Mouse (Mus musculus): ENCODE results near the gene Pank1. TPM values are rescaled to one million over a fixed set of nuclear protein-coding genes. Genes with fewer than 3 reads are reported as not detected.

Pank1 gene
- polyA plus RNA-seq, 1 experiment = 0.75 TPM

DNA sequence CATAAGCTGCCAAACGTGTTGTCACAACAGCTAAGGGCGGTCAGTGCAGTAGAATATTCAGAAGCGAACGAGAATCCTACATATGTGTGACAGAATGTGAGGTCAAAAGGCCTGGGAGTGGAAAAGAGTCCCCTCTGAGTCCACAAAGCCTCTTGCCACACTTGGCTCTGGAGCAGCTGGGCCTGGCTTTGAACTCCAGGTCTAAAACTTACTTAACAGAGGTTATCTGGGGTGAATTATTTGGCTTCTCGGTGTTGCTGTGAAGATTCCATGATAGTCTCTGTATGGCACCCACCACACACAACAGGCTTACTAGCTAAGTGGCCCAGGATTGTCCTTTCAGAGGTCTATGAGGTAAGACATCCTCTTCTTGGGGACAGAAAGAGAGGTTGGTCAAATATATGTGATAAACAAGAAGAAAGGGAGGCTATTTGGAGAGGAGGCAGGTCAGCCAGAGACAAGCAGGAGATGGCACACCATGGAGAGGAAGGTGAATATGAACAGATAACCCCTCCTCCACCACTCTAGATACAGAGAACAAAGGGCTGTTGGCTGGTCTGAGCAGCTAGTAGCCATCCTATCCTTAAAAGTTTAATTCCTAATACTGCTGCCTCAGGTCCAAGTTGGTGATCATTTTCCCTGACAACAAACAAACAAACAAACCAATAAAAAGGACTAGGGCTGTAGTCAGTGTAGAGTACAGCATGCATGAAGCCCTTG lies 51.2 kb downstream of the Pank1 start:
- Histone ChIP-seq H3K4me1 (ENCODE audit: control insufficient read depth, insufficient read depth, insufficient read length) (no peaks in the 10 kb centered on the region; the same call in 1 of the 2 replicates), H3K36me3 (ENCODE audit: control insufficient read depth, insufficient read depth, low read length) (no peaks in the 10 kb centered on the region), H3K27me3 (ENCODE audit: control insufficient read depth, insufficient read depth, low read length) (no peaks in the 10 kb centered on the region), H3K4me3 (ENCODE audit: extremely low read depth, insufficient read depth, insufficient read length) (no peak overlapping the region), H3K27ac (ENCODE audit: insufficient read depth, low read length) (no peak overlapping the region)
- WGBS = 94% methylated on average over 5 of the region's 5 CpGs
- TF ChIP-seq POLR2A (IDR thresholded peaks at IDR 0.05; ENCODE audit: low read depth, low read length) (no peak), CTCF (IDR thresholded peaks at IDR 0.05; ENCODE audit: extremely low read depth, insufficient read depth, insufficient read length, insufficient replicate concordance) (no peak)
- DNase-seq (ENCODE audit: low read depth in 1 of 2, low spot score in 2 of 2) = no peak

DNA sequence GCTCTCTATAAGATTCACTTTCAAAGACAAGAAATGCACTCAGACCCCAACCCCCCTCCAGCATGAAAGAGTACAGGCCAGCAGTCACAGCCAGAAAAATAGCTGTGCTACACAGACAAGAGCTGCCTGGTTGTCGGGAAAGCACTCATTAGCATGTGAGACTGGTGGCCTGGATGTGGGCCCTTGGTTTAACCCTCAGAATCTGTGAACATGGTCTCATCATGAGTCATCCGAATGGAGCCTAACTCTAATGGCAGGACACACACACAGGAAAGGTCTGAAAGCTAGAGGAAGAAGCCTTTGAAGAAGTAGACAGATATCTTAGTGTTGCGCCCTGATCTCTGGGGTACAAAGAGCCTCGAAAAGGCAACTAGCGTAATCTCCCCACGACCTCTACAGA lies 51.8 kb downstream of the Pank1 start:
- H3K36me3 ChIP-seq (ENCODE audit: control insufficient read depth, insufficient read depth, low read length) = no peaks in the 10 kb centered on the region
- whole genome bisulfite sequencing = 91% methylated on average over 6 of the region's 6 CpGs
- TF ChIP-seq POLR2A (IDR thresholded peaks at IDR 0.05; ENCODE audit: low read depth, low read length) = no peak
- no peak for TF ChIP-seq CTCF (IDR thresholded peaks at IDR 0.05; ENCODE audit: extremely low read depth, insufficient read depth, insufficient read length, insufficient replicate concordance)
- H3K4me3 ChIP-seq (ENCODE audit: extremely low read depth, insufficient read depth, insufficient read length) = no peak overlapping the region
- H3K27ac ChIP-seq (ENCODE audit: insufficient read depth, low read length) = no peak overlapping the region
- no peak for DNase-seq (ENCODE audit: low read depth in 1 of 2, low spot score in 2 of 2)
- no peaks in the 10 kb centered on the region for H3K27me3 ChIP-seq (ENCODE audit: control insufficient read depth, insufficient read depth, low read length)
- no peaks in the 10 kb centered on the region; the same call in 1 of the 2 replicates for H3K4me1 ChIP-seq (ENCODE audit: control insufficient read depth, insufficient read depth, insufficient read length)

DNA sequence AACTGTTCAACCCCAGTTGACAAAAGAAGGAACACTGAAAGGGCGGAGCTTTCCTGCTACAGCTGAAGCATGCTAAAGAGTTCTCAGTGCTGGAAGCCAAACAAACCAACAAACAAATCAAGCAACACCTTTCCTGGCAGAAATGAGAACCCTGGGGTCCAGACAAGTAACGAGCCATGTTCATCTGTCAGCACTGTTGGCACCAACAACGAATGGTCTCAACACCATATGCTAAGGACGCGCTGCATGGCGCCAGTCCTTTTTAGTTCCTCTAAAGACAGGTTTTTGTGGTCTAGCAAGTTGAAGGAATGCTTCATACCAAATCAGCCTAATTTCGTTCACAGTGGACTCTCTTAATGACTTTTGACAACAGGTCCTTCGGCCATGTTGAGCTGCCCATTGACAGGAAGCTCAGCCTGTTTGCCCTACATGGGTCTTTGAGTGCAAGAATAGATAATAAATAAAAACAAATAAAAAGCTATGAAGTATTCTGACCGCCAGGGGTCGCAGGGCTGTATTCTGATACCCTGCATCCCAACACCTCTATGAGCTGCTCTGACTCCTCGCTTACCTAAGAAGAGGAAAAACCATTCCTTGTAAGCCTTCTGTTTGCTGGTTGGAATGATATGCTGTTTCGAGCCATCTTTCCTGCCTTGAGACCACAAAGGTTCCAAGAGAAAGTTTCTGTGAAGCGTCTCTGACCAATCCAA lies 53.2 kb downstream of the Pank1 start:
- WGBS = 67% methylated on average over 13 of the region's 13 CpGs
- TF ChIP-seq CTCF (IDR thresholded peaks at IDR 0.05; ENCODE audit: extremely low read depth, insufficient read depth, insufficient read length, insufficient replicate concordance) (peak; percentile 18; the same call in 1 of the 2 replicates), POLR2A (IDR thresholded peaks at IDR 0.05; ENCODE audit: low read depth, low read length) (no peak)
- no peaks in the 10 kb centered on the region for H3K27me3 ChIP-seq (ENCODE audit: control insufficient read depth, insufficient read depth, low read length)
- no peaks in the 10 kb centered on the region for H3K36me3 ChIP-seq (ENCODE audit: control insufficient read depth, insufficient read depth, low read length)
- H3K4me1 ChIP-seq (ENCODE audit: control insufficient read depth, insufficient read depth, insufficient read length) = no peaks in the 10 kb centered on the region; the same call in 1 of the 2 replicates
- peak; percentile 9 to 14 for DNase-seq (ENCODE audit: low read depth in 1 of 2, low spot score in 2 of 2)
- H3K4me3 ChIP-seq (ENCODE audit: extremely low read depth, insufficient read depth, insufficient read length) = no peak overlapping the region
- no peak overlapping the region for H3K27ac ChIP-seq (ENCODE audit: insufficient read depth, low read length)

DNA sequence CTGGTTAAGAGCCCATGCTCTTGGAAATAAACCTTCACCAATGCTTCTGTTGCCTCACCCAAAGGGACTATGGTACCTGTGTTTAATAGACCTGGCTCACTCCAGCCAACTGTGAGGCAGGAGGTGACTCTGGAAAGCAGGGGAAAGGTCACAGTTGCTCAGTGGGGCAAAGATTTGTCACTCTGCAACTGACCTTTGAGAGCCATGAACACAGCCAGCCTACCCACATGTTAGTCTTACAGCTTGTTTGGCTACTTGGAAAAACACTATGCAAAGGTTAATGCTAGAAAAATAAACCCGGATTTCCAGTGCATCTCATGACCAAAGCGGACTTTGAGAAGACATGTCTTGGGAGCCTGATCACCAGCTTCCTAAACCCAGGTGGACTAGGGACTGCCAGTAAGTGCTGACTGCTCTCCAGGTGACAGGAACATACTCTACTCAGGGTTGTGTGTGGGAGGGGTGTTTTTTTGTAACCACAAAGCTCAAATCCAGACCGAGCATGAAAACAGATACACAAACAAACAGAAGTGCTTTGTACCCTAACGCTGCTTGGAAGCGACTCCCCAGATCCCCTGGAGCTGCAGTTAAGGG lies 59.6 kb downstream of the Pank1 start:
- Histone ChIP-seq H3K27ac (ENCODE audit: insufficient read depth, low read length) (no peak overlapping the region), H3K27me3 (ENCODE audit: control insufficient read depth, insufficient read depth, low read length) (no peaks in the 10 kb centered on the region), H3K4me3 (ENCODE audit: extremely low read depth, insufficient read depth, insufficient read length) (no peak overlapping the region), H3K4me1 (ENCODE audit: control insufficient read depth, insufficient read depth, insufficient read length) (no peaks in the 10 kb centered on the region), H3K36me3 (ENCODE audit: control insufficient read depth, insufficient read depth, low read length) (no peaks in the 10 kb centered on the region)
- TF ChIP-seq CTCF (IDR thresholded peaks at IDR 0.05; ENCODE audit: extremely low read depth, insufficient read depth, insufficient read length, insufficient replicate concordance) (no peak), POLR2A (IDR thresholded peaks at IDR 0.05; ENCODE audit: low read depth, low read length) (no peak)
- WGBS = 87% methylated on average over 5 of the region's 5 CpGs
- no peak for DNase-seq (ENCODE audit: low read depth in 1 of 2, low spot score in 2 of 2)

DNA sequence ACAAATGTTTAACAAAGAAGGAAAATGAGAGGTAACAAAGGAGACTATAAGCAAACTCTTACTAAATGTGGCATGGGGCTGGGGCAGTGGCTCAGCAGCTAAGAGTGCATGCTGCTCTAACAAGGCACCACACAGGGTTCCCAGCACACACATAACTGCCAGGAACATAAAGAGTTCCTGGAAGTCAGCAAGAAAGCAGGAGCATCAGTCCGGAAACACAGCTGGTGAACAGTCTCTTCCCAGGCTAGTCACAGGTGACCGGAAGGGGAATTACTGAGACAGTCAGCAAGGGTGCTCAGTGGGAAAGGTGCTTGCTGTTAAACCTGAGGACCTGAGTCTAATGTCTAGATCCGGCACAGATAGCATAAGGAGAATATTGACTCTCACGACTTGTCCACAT lies 63.9 kb downstream of the Pank1 start:
- H3K4me3 ChIP-seq (ENCODE audit: extremely low read depth, insufficient read depth, insufficient read length) = no peak overlapping the region
- H3K4me1 ChIP-seq (ENCODE audit: control insufficient read depth, insufficient read depth, insufficient read length) = no peaks in the 10 kb centered on the region
- H3K36me3 ChIP-seq (ENCODE audit: control insufficient read depth, insufficient read depth, low read length) = no peaks in the 10 kb centered on the region
- TF ChIP-seq CTCF (IDR thresholded peaks at IDR 0.05; ENCODE audit: extremely low read depth, insufficient read depth, insufficient read length, insufficient replicate concordance) (no peak), POLR2A (IDR thresholded peaks at IDR 0.05; ENCODE audit: low read depth, low read length) (no peak)
- WGBS = 88% methylated on average over 4 of the region's 4 CpGs
- H3K27ac ChIP-seq (ENCODE audit: insufficient read depth, low read length) = no peak overlapping the region
- DNase-seq (ENCODE audit: low read depth in 1 of 2, low spot score in 2 of 2) = no peak
- no peaks in the 10 kb centered on the region for H3K27me3 ChIP-seq (ENCODE audit: control insufficient read depth, insufficient read depth, low read length)

DNA sequence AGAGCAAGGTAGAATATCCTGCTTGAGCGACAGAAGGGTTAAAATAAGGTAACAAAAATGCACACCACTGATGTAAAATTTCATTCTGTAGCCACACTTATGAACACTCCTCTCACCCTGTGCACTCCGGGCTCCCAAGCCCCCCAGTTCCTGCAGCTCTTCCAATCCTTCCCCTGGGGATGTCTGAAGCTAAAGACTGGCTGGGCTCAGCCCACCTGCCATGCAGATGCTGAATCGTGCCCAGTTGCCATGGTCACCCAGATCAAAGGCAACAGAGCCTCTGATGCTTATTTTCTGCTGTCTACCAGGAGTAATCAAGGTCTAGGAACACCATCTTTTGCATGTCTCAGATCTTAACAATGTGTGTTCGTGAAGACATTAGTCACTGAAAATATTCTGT lies 64.6 kb downstream of the Pank1 start:
- no peaks in the 10 kb centered on the region for H3K4me1 ChIP-seq (ENCODE audit: control insufficient read depth, insufficient read depth, insufficient read length)
- no peak for TF ChIP-seq CTCF (IDR thresholded peaks at IDR 0.05; ENCODE audit: extremely low read depth, insufficient read depth, insufficient read length, insufficient replicate concordance)
- no peak for TF ChIP-seq POLR2A (IDR thresholded peaks at IDR 0.05; ENCODE audit: low read depth, low read length)
- H3K36me3 ChIP-seq (ENCODE audit: control insufficient read depth, insufficient read depth, low read length) = no peaks in the 10 kb centered on the region
- H3K4me3 ChIP-seq (ENCODE audit: extremely low read depth, insufficient read depth, insufficient read length) = no peak overlapping the region
- 82% methylated on average over 4 of the region's 4 CpGs for WGBS
- DNase-seq (ENCODE audit: low read depth in 1 of 2, low spot score in 2 of 2) = no peak
- H3K27me3 ChIP-seq (ENCODE audit: control insufficient read depth, insufficient read depth, low read length) = no peaks in the 10 kb centered on the region
- H3K27ac ChIP-seq (ENCODE audit: insufficient read depth, low read length) = no peak overlapping the region
